Mouse (Mus musculus) liver, postnatal 0 days (tissue): ENCODE measurements around the gene Pcdh15.

ENCODE experiments used
- CTCF ChIP-seq: sonication (generic); IDR thresholded peaks from 2 replicates; pipeline ENCODE4 v1.5.1; 2016; ENCODE audit warnings: antibody characterized with exemption, low read depth
- EP300 ChIP-seq: IDR thresholded peaks from 2 replicates; pipeline ENCODE4 v1.6.1; 2016; ENCODE audit warnings: antibody characterized with exemption, low read depth, mild to moderate bottlenecking

- TF ChIP-seq EP300, result no peak
- TF ChIP-seq CTCF, result no peak
These were observed 702 bp downstream of the Pcdh15 start for GRCm38 (mm10) chr10:73099846-73100241.
